Mouse (Mus musculus) midbrain, postnatal 0 days (tissue): ENCODE measurements around the gene Nfic. TPM values are rescaled to one million over a fixed set of nuclear protein-coding genes. Genes with fewer than 3 reads are reported as not detected.

Experiments
- ATAC-seq: fragments of 200-750 bp; cut with Nextera tagmentation; 2 replicates; pipeline ENCODE4 v1.8.0; 2017; ENCODE audit warnings: moderate number of reproducible peaks, mild to moderate bottlenecking, moderate TSS enrichment, moderate library complexity; ENCODE audit not compliant: low FRiP score
- DNase-seq: peaks from one replicate; pipeline ENCODE4 v3.0.0-alpha.2; 2015; ENCODE audit warnings: low spot score
- H3K27ac ChIP-seq: fragments of 300-500 bp; sonication (generic); 2 replicates; pipeline ENCODE4 v1.5.1; 2014; ENCODE audit warnings: low read depth, mild to moderate bottlenecking, low read length, mixed read lengths
- H3K27me3 ChIP-seq: fragments of 300-500 bp; sonication (generic); 2 replicates; pipeline ENCODE4 v1.6.1; 2014; ENCODE audit warnings: low read length, control low read depth, mixed read lengths; ENCODE audit not compliant: insufficient read depth
- H3K36me3 ChIP-seq: fragments of 300-500 bp; sonication (generic); 2 replicates; pipeline ENCODE4 v1.6.1; 2014; ENCODE audit warnings: low read length, control low read depth, mixed read lengths; ENCODE audit not compliant: insufficient read depth
- H3K4me1 ChIP-seq: fragments of 300-500 bp; sonication (generic); 2 replicates; pipeline ENCODE4 v1.6.1; 2014; ENCODE audit warnings: mild to moderate bottlenecking, control low read depth, antibody characterized with exemption, low read length, mixed read lengths; ENCODE audit not compliant: insufficient read depth
- H3K4me2 ChIP-seq: fragments of 300-500 bp; sonication (generic); 2 replicates; pipeline ENCODE4 v1.6.1; 2014; ENCODE audit warnings: low read depth, mild to moderate bottlenecking, low read length, mixed read lengths; ENCODE audit not compliant: poor library complexity, severe bottlenecking
- H3K4me3 ChIP-seq: fragments of 300-500 bp; sonication (generic); 2 replicates; pipeline ENCODE4 v1.5.1; 2014; ENCODE audit warnings: low read depth, mild to moderate bottlenecking, low read length, moderate library complexity
- H3K9ac ChIP-seq: fragments of 300-500 bp; sonication (generic); replicated peaks from 2 replicates; pipeline ENCODE4 v1.6.1; 2014; ENCODE audit warnings: mild to moderate bottlenecking, low read length, moderate library complexity, mixed read lengths; ENCODE audit not compliant: poor library complexity, severe bottlenecking
- H3K9me3 ChIP-seq: fragments of 300-500 bp; sonication (generic); 2 replicates; pipeline ENCODE4 v1.6.1; 2016; ENCODE audit warnings: low read length, control low read depth
- CTCF ChIP-seq: IDR thresholded peaks from 2 replicates; pipeline ENCODE4 v1.5.1; 2016; ENCODE audit warnings: antibody characterized with exemption, mild to moderate bottlenecking
- WGBS: fragments of 180-500 bp; shearing (Covaris S2); extraction: QIAGEN DNeasy Blood & Tissue Kit; methylation state at CpG from one replicate; pipeline ENCODE4 v1.1.7; 2014; 5-methylcytosine and 5-hydroxymethylcytosine counted together
- polyA plus RNA-seq: library from polyadenylated mRNA; unstranded; fragments of >200 nt; fragmentation: Nextera tagmentation; extraction: Ambion mirVana; gene quantifications from 2 replicates; pipeline ENCODE4 v1.2.1, GENCODE M21; 2015
- total RNA-seq: library from RNA; depleted of rRNA; stranded (reverse); fragments of >200 nt; gene quantifications from 2 replicates; pipeline ENCODE4 v1.2.3, GENCODE M21; 2014

Nfic gene
- total and polyA plus RNA-seq, 2 experiments from 2014 or later: 17.4 to 19.1 TPM

DNA sequence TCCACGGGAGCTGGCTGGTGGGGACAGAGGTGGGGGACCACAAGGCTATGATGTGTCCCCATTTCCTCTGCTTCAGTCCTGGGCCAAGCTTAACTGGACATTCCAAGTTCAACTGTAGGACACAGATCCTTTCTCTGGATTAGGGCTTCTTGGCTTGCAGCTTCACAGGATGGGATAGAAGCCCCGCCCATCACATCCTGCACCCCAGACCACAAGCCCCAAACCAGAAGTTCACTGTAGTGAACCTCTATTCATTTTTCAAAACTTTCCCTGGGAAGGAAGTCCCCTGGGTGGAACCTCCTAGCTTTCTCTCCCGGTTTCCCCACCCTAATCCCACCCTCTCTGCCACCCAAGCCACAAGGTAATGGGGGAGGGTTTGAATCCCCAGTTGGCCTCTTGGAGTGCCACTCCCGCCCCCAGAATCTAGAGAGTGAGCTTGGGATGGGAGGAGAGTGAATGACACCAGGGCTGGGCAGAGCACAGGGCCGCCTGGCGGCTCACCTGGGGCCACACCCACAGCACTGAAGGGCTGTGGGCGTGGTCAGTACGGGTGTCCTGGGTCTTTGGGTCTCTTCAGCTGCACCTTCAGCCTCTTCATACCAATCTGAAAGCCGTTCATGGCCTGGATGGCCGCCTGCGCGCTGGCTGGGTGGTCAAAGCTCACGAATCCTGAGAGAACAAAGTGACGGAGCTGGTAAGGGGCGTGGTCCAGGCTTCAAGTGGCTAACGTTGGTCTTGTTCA, 6.4 kb upstream of the Nfic start:
- H3K27ac ChIP-seq: no peak overlapping the region
- TF ChIP-seq CTCF: no peak
- H3K4me1 ChIP-seq: no peaks in the 10 kb centered on the region
- no peak overlapping the region for H3K4me2 ChIP-seq
- 15% methylated on average over 16 of the region's 16 CpGs for WGBS
- ATAC-seq (no peak), DNase-seq (no peak)
- no peaks in the 10 kb centered on the region for H3K9me3 ChIP-seq
- H3K36me3 ChIP-seq: peaks cover 25% of the 10 kb centered on the region
- H3K4me3 ChIP-seq: no peak overlapping the region
- no peak overlapping the region for H3K9ac ChIP-seq
- H3K27me3 ChIP-seq: 0 out of 2 replicates have a peak, but pooled peaks cover 2% of the 10 kb centered on the region

DNA sequence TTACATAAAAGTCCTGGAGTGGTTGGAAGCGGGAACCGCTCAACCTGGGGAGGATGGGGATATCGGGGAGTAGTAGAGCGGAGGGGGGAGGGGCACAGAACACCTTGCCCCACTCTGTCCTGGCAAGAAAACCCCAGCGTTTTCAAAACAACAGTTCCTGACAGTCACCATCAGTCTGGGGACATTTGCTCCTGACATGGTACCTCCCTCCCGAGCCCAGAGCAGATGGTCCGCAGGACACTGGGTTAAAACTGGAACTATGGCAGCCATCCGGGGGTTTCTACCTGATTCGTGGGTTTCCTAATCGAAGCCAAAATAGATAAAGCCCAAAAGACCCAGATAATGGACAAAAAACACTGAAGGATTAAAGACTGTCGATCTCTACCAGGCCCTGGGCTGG, 5.5 kb upstream of the Nfic start:
- no peak for ATAC-seq
- Histone ChIP-seq H3K36me3 (peaks cover 18% of the 10 kb centered on the region), H3K27me3 (0 out of 2 replicates have a peak, but pooled peaks cover 2% of the 10 kb centered on the region), H3K4me2 (no peak overlapping the region), H3K9ac (no peak overlapping the region), H3K4me1 (no peaks in the 10 kb centered on the region), H3K27ac (no peak overlapping the region), H3K4me3 (no peak overlapping the region), H3K9me3 (no peaks in the 10 kb centered on the region)
- DNase-seq: no peak
- no peak for TF ChIP-seq CTCF
- 45% methylated on average over 11 of the region's 11 CpGs for WGBS

DNA sequence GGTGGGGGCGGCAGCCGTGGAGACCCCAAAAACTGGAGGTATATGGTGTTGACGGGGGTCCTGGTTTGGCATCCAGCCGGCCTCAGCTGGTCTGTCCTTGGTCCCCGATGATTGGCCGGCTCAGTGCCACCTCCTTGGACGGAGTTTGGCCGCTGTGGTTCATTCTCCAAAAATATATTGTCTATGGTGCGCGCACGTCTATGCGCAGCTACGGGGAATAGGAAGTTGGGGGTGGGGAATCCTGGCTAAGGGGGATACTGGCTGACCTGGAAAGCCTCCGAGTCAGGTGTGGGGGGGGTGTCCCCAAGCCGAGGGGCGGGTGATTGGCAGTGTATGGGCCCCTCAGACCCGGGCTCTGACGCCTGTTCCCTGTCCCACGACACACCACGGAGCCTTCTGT, 5.0 kb upstream of the Nfic start:
- Histone ChIP-seq H3K27me3 (0 out of 2 replicates have a peak, but pooled peaks cover 2% of the 10 kb centered on the region), H3K36me3 (peaks cover 14% of the 10 kb centered on the region; the same call in 1 of the 2 replicates), H3K9me3 (no peaks in the 10 kb centered on the region), H3K4me3 (no peak overlapping the region), H3K4me2 (no peak overlapping the region), H3K9ac (no peak overlapping the region), H3K4me1 (no peaks in the 10 kb centered on the region), H3K27ac (no peak overlapping the region)
- TF ChIP-seq CTCF: no peak
- no peak for DNase-seq
- no peak for ATAC-seq
- 31% methylated on average over 20 of the region's 20 CpGs for WGBS

DNA sequence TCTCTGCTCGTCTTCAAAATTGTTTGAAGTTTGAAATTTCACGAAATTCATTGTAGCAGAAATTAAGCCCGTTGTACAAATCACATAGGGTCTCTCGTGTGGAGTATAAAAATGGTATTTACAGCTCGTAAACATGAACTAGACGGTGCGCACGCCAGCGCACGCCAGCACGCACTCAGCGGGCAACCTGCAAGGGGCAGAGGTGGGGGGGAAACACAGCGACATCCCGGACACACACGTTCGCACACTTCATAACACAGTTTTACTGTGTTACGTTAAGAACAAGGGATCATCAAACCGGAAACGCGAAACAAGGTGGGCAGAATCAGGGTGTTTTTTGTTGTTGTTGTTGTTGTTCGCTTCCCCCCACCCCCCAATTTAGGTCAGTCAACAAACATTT, 4.0 kb upstream of the Nfic start:
- TF ChIP-seq CTCF: no peak
- Histone ChIP-seq H3K9me3 (no peaks in the 10 kb centered on the region), H3K27me3 (peaks cover 5% of the 10 kb centered on the region; the same call in 1 of the 2 replicates), H3K4me2 (no peak overlapping the region), H3K36me3 (peaks cover 14% of the 10 kb centered on the region; the same call in 1 of the 2 replicates), H3K4me3 (no peak overlapping the region), H3K9ac (no peak overlapping the region), H3K27ac (no peak overlapping the region), H3K4me1 (no peaks in the 10 kb centered on the region)
- 70% methylated on average over 21 of the region's 21 CpGs for WGBS
- DNase-seq (no peak), ATAC-seq (no peak)

DNA sequence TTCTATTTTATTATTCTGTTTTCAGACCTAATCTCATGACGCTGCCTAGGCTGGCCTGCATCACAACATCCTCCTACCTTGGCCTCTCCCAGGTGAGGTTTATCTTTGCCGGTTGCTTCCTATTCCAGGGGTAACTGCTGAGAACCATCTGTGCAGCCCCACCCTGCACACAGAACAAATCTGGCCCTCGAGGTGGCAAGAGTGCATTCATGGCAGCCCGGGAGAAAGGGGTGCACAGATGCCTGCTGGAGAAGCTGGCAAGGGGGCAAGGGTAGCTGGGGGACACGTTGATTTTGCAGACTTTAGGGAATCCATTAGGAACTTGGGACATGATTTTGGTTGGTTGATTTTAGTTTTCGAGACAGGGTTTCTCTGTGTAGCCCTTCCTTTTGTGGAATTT, 2.8 kb upstream of the Nfic start:
- Histone ChIP-seq H3K9ac (no peak overlapping the region), H3K4me3 (no peak overlapping the region), H3K9me3 (no peaks in the 10 kb centered on the region), H3K4me1 (no peaks in the 10 kb centered on the region), H3K27me3 (peaks cover 12% of the 10 kb centered on the region), H3K36me3 (peaks cover 7% of the 10 kb centered on the region; the same call in 1 of the 2 replicates), H3K27ac (no peak overlapping the region), H3K4me2 (no peak overlapping the region)
- ATAC-seq (no peak), DNase-seq (no peak)
- 82% methylated on average over 6 of the region's 6 CpGs for WGBS
- TF ChIP-seq CTCF: no peak

DNA sequence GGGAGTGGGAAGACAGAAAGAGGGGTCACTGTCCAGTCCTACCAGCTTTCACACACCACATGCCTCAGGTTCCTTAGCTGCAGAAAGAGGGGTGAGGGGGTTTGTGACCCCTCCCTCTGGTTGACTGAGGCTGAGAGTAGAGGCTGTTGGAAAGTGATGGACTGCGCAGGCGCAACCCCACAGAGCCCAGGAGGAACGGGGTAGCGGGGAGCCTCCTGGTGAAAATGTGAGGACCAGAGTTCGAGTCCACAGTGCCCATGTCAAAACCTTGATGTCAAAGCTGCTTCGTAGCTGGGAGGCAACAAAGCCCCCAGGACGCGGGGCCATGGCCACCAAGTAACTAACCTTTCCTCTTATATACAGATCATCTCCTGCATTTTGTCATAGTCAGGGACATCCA, 2.2 kb upstream of the Nfic start:
- Histone ChIP-seq H3K27ac (no peak overlapping the region), H3K27me3 (peaks cover 18% of the 10 kb centered on the region), H3K4me3 (no peak overlapping the region), H3K36me3 (peaks cover 7% of the 10 kb centered on the region; the same call in 1 of the 2 replicates), H3K9me3 (no peaks in the 10 kb centered on the region), H3K4me1 (no peaks in the 10 kb centered on the region), H3K9ac (no peak overlapping the region), H3K4me2 (no peak overlapping the region)
- ATAC-seq: no peak
- DNase-seq: no peak
- 93% methylated on average over 8 of the region's 8 CpGs for whole genome bisulfite sequencing
- no peak for TF ChIP-seq CTCF
